In genomic region chr11:69622406-69622805, GRCm38 (mm10) we compare ENCODE assay signal across 8 mouse cellular contexts. TPM values are rescaled to one million over a fixed set of nuclear protein-coding genes. Genes with fewer than 3 reads are reported as not detected.
A peak's percentile ranks its signal among the peaks of the same experiment; 100 is the strongest.
DNase-seq lines count a peak whose midpoint lies in the region; ATAC-seq and TF ChIP-seq lines count a peak whose summit lies in the region.

No protein-coding gene starts in this region.

- H3K27me3 ChIP-seq in kidney, adult 2 months (replicated peaks; ENCODE audit: control insufficient read depth, insufficient read depth, low read length) = no peaks in the 10 kb centered on the region
- no peaks in the 10 kb centered on the region for H3K27me3 ChIP-seq in hindbrain, embryonic 15.5 days
- peaks cover 7% of the 10 kb centered on the region; the same call in 1 of the 2 replicates for H3K27me3 ChIP-seq in midbrain, embryonic 12.5 days

- peak overlapping the region; percentile 56 for H3K4me3 ChIP-seq in kidney, adult 2 months (ENCODE audit: insufficient read depth, low read depth, low read length)
- H3K4me3 ChIP-seq in hindbrain, embryonic 15.5 days = peak overlapping the region; percentile 47
- H3K4me3 ChIP-seq in midbrain, embryonic 12.5 days = peak overlapping the region; percentile 44

- 16% methylated on average over 6 of the region's 6 CpGs for WGBS in kidney, adult 2 months
- WGBS in hindbrain, embryonic 15.5 days = 39% methylated on average over 6 of the region's 6 CpGs
- 52% methylated on average over 6 of the region's 6 CpGs for WGBS in midbrain, embryonic 12.5 days

- no peak overlapping the region for H3K27ac ChIP-seq in kidney, adult 2 months (ENCODE audit: insufficient read depth, low read depth, low read length)
- H3K27ac ChIP-seq in hindbrain, embryonic 15.5 days (replicated peaks) = peak overlapping the region; percentile 78
- peak overlapping the region; percentile 75 for H3K27ac ChIP-seq in midbrain, embryonic 12.5 days (replicated peaks)

- H3K4me2 ChIP-seq in hindbrain, embryonic 15.5 days = peak overlapping the region; percentile 68
- peak overlapping the region; percentile 65 for H3K4me2 ChIP-seq in midbrain, embryonic 12.5 days (replicated peaks)

- no peaks in the 10 kb centered on the region for H3K9me3 ChIP-seq in hindbrain, embryonic 15.5 days
- H3K9me3 ChIP-seq in midbrain, embryonic 12.5 days = no peaks in the 10 kb centered on the region

- DNase-seq in kidney, adult 2 months = peak; percentile 27
- DNase-seq in kidney, adult 8-10 months = no peak
- DNase-seq in cerebellum, postnatal 10 days = peak; percentile 73 to 80
- DNase-seq in layer of hippocampus, adult 18-20 months (ENCODE audit: low spot score in 2 of 2) = no peak

- no peaks in the 10 kb centered on the region for H3K36me3 ChIP-seq in kidney, adult 2 months (ENCODE audit: control insufficient read depth, insufficient read depth, low read length)
- H3K36me3 ChIP-seq in hindbrain, embryonic 15.5 days = no peaks in the 10 kb centered on the region
- H3K36me3 ChIP-seq in midbrain, embryonic 12.5 days = no peaks in the 10 kb centered on the region

- no peak for TF ChIP-seq CTCF in kidney, adult 2 months (conservative IDR thresholded peaks at IDR 0.05; ENCODE audit: insufficient read depth, insufficient read length, low read depth, low read length)

- TF ChIP-seq POLR2A in kidney, adult 2 months (IDR thresholded peaks at IDR 0.05; ENCODE audit: low read depth, low read length) = no peak

- no peaks in the 10 kb centered on the region; the same call in 1 of the 2 replicates for H3K4me1 ChIP-seq in kidney, adult 2 months (ENCODE audit: control insufficient read depth, insufficient read depth, low read length)
- peaks cover 16% of the 10 kb centered on the region for H3K4me1 ChIP-seq in hindbrain, embryonic 15.5 days (replicated peaks)
- peaks cover 15% of the 10 kb centered on the region for H3K4me1 ChIP-seq in midbrain, embryonic 12.5 days

- H3K9ac ChIP-seq in hindbrain, embryonic 15.5 days = peak overlapping the region; percentile 52
- H3K9ac ChIP-seq in midbrain, embryonic 12.5 days (replicated peaks) = peak overlapping the region; percentile 62

- peak; percentile 43; the same call in 1 of the 2 replicates for ATAC-seq in hindbrain, embryonic 15.5 days (ENCODE audit: low FRiP score, low read depth)
- 0 out of 2 replicates have a peak, but pooled peaks have one; percentile 19 for ATAC-seq in midbrain, embryonic 12.5 days (ENCODE audit: low FRiP score, low read depth)
- no peak for ATAC-seq in CD4-positive, CD25-positive, alpha-beta regulatory T cell, adult 4 months
- no peak for ATAC-seq in megakaryocyte-erythroid progenitor cell, adult 5-6 weeks (replicated peaks; ENCODE audit: low FRiP score, low TSS enrichment, poor library complexity, severe bottlenecking)

RNA-seq across cellular contexts. Expression of gene Sat2, which starts 0.6 kb away (rescaled TPM):
- polyA plus RNA-seq in kidney, adult 2 months (2012; rRNA removed) = 16.7 and 18.8 TPM in 2 replicates
- polyA plus RNA-seq in hindbrain, embryonic 15.5 days (2015; fragmentation: Nextera tagmentation; extraction: Ambion mirVana) = 22.5 and 23.9 TPM in 2 replicates
- 22.3 and 23.5 TPM in 2 replicates for polyA plus RNA-seq in midbrain, embryonic 12.5 days (2016; fragmentation: Nextera tagmentation; extraction: Ambion mirVana)
- not detected for polyA plus RNA-seq in CD4-positive, CD25-positive, alpha-beta regulatory T cell, adult 4 months (2017; shearing (Covaris generic))
- total RNA-seq in layer of hippocampus, adult 18-20 months (2021) = 10 to 100 TPM in 1 of 2 experiments, 1 to 10 TPM in 1; 9.5 to 12.1 TPM
- not detected in 2 replicates for total RNA-seq in megakaryocyte-erythroid progenitor cell, adult 5-6 weeks (2014; fragmentation: Nextera tagmentation)
- not detected in 2 replicates for total RNA-seq in megakaryocyte-erythroid progenitor cell, adult 5-6 weeks (2017)

RNA-seq across cellular contexts. Expression of gene Shbg, which starts 4.7 kb away (rescaled TPM):
- polyA plus RNA-seq in kidney, adult 2 months (2012; rRNA removed) = 0.42 and 0.48 TPM in 2 replicates
- not detected in 2 replicates for polyA plus RNA-seq in hindbrain, embryonic 15.5 days (2015; fragmentation: Nextera tagmentation; extraction: Ambion mirVana)
- not detected in 2 replicates for polyA plus RNA-seq in midbrain, embryonic 12.5 days (2016; fragmentation: Nextera tagmentation; extraction: Ambion mirVana)
- not detected for polyA plus RNA-seq in CD4-positive, CD25-positive, alpha-beta regulatory T cell, adult 4 months (2017; shearing (Covaris generic))
- not detected for total RNA-seq in layer of hippocampus, adult 18-20 months (2021)
- not detected in 2 replicates for total RNA-seq in megakaryocyte-erythroid progenitor cell, adult 5-6 weeks (2014; fragmentation: Nextera tagmentation)
- total RNA-seq in megakaryocyte-erythroid progenitor cell, adult 5-6 weeks (2017) = not detected in 2 replicates

RNA-seq across cellular contexts. Expression of gene Fxr2, which starts 10.4 kb away (rescaled TPM):
- 49.9 and 50.8 TPM in 2 replicates for polyA plus RNA-seq in kidney, adult 2 months (2012; rRNA removed)
- 41.3 and 41.5 TPM in 2 replicates for polyA plus RNA-seq in hindbrain, embryonic 15.5 days (2015; fragmentation: Nextera tagmentation; extraction: Ambion mirVana)
- 59.2 and 67.1 TPM in 2 replicates for polyA plus RNA-seq in midbrain, embryonic 12.5 days (2016; fragmentation: Nextera tagmentation; extraction: Ambion mirVana)
- polyA plus RNA-seq in CD4-positive, CD25-positive, alpha-beta regulatory T cell, adult 4 months (2017; shearing (Covaris generic)) = 10 to 100 TPM; 11.0 to 11.2 TPM
- 100 to 1,000 TPM; 139 to 142 TPM for total RNA-seq in layer of hippocampus, adult 18-20 months (2021)
- 67.4 and 83.1 TPM in 2 replicates for total RNA-seq in megakaryocyte-erythroid progenitor cell, adult 5-6 weeks (2014; fragmentation: Nextera tagmentation)
- total RNA-seq in megakaryocyte-erythroid progenitor cell, adult 5-6 weeks (2017) = 36.4 and 45.6 TPM in 2 replicates

RNA-seq across cellular contexts. Expression of gene Atp1b2, which starts 16.7 kb away (rescaled TPM):
- 20.0 and 22.5 TPM in 2 replicates for polyA plus RNA-seq in kidney, adult 2 months (2012; rRNA removed)
- polyA plus RNA-seq in hindbrain, embryonic 15.5 days (2015; fragmentation: Nextera tagmentation; extraction: Ambion mirVana) = 71.9 and 89.4 TPM in 2 replicates
- 11.4 and 15.2 TPM in 2 replicates for polyA plus RNA-seq in midbrain, embryonic 12.5 days (2016; fragmentation: Nextera tagmentation; extraction: Ambion mirVana)
- polyA plus RNA-seq in CD4-positive, CD25-positive, alpha-beta regulatory T cell, adult 4 months (2017; shearing (Covaris generic)) = not detected
- total RNA-seq in layer of hippocampus, adult 18-20 months (2021) = 100 to 1,000 TPM; 402 to 407 TPM
- total RNA-seq in megakaryocyte-erythroid progenitor cell, adult 5-6 weeks (2014; fragmentation: Nextera tagmentation) = 291 and 408 TPM in 2 replicates
- total RNA-seq in megakaryocyte-erythroid progenitor cell, adult 5-6 weeks (2017) = 32.8 and 68.9 TPM in 2 replicates

RNA-seq across cellular contexts. Expression of gene Sox15, which starts 32.7 kb away (rescaled TPM):
- 0.58 and 0.70 TPM in 2 replicates for polyA plus RNA-seq in kidney, adult 2 months (2012; rRNA removed)
- not detected in 2 replicates for polyA plus RNA-seq in hindbrain, embryonic 15.5 days (2015; fragmentation: Nextera tagmentation; extraction: Ambion mirVana)
- polyA plus RNA-seq in midbrain, embryonic 12.5 days (2016; fragmentation: Nextera tagmentation; extraction: Ambion mirVana) = not detected in 2 replicates
- polyA plus RNA-seq in CD4-positive, CD25-positive, alpha-beta regulatory T cell, adult 4 months (2017; shearing (Covaris generic)) = under 1 TPM in 1 of 2 experiments, not detected in 1; 0.81 TPM
- total RNA-seq in layer of hippocampus, adult 18-20 months (2021) = not detected
- 0.45 TPM in 1 of 2 replicates, not detected in the other for total RNA-seq in megakaryocyte-erythroid progenitor cell, adult 5-6 weeks (2014; fragmentation: Nextera tagmentation)
- not detected in 2 replicates for total RNA-seq in megakaryocyte-erythroid progenitor cell, adult 5-6 weeks (2017)

Comparison
In these comparisons a context has a peak if more than half of its experiments do, and no peak if none do; other contexts are left out.
1. DNase-seq: peak in kidney, adult 2 months (single experiment) and cerebellum, postnatal 10 days (2 of 2); none in kidney, adult 8-10 months (0 of 2) and layer of hippocampus, adult 18-20 months (0 of 2).
2. ATAC-seq: peak in hindbrain, embryonic 15.5 days (single experiment) and midbrain, embryonic 12.5 days (single experiment); none in CD4-positive, CD25-positive, alpha-beta regulatory T cell, adult 4 months (single experiment) and megakaryocyte-erythroid progenitor cell, adult 5-6 weeks (single experiment).
3. RNA of gene Sat2, which starts 0.6 kb away (polyA plus RNA-seq): 22.5 to 23.9 TPM in hindbrain, embryonic 15.5 days, 22.3 to 23.5 TPM in midbrain, embryonic 12.5 days and 16.7 to 18.8 TPM in kidney, adult 2 months; not detected in CD4-positive, CD25-positive, alpha-beta regulatory T cell, adult 4 months; every median in the first group is over 10 times any median in the second.
4. Peak in every context shown above with its lines, with median percentiles within 50 percentile points of each other: H3K4me3 ChIP-seq.